Mouse (Mus musculus): ENCODE results near the gene Crybg2.

Gene Crybg2

DNA sequence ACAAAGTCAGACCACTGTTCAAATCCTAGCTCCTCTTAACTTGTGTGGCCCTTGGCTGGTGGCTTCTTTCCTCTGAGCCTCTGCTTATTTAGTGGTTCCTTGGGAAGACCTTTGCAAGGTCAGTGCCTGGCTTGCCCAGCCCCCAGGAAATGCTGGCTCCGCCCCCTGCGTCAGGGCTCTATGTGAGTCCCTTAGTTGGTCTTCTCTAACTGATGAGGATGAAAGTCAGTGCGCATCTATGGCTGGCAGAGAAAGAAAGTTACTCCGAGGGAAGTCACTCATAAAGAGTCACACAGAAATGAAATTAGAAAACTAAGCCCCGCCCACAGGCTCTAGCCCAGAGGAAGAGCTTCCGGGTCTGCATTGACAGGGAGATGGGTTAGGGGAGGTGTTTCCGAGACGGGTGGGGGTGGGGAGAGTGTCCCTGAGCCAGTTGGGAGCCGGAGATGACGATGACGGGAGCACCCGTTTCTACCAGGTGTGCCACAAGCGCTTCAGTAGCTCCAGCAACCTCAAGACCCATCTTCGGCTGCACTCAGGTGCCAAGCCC is 2.4 kb upstream of the Crybg2 start:
- in situ Hi-C loops (cut with MboI; ENCODE audit: unreplicated experiment in 2 of 2) = no loop called here

DNA sequence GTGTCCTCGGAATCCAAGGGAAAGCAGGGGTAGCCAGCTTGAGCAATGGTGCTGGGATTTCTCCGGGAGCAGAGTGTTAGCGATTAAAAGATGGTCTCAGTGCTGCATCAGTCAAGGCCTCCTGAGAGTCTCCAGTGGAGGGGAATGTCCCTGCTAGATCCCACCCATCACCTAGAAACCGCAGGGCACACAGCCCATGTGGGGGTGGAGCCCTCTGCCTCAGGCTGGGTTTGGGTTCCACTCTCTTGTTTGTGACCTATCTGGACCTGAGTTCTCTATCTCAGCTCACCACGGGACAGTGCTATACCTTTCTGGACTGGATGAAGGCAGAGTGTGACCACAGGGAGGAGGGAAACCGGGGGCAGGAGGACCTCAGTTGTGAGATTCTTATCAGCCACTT is 1.7 kb upstream of the Crybg2 start:
- in situ Hi-C loops (cut with MboI; ENCODE audit: unreplicated experiment in 2 of 2) = no loop called here

DNA sequence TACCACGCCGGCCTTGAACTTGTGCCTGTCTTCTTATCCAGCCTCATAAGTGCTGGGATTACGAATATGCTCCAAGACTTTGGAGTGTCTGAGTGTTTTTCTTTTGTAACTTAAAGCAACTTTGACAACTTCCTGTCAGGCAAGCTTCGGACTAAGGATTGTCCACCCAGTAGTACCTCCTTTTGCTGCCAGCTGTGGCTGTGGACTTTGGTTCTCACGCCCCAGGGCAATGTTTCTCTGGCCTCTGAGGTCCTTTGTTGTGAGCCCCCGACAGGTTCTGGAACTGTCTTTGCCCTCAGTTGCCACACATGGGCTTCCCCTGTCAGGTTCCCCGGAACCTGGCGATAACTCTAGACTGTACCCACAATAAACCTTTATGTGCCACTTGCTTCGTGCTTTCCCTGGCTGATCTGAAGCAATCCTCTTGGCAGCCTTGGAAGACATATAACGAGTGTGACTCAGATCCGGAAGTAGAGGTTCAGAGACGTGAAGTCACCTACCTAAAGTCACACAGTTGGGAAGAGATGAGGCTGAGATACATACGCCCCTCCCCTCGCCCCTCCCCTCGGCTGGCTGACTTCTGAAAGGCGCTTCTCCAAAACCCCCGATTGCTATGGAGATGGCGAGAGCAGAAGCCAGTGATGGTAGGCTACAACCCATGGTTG is 683 bp downstream of the Crybg2 start:
- in situ Hi-C loops (cut with MboI; ENCODE audit: unreplicated experiment in 2 of 2) = no loop called here

DNA sequence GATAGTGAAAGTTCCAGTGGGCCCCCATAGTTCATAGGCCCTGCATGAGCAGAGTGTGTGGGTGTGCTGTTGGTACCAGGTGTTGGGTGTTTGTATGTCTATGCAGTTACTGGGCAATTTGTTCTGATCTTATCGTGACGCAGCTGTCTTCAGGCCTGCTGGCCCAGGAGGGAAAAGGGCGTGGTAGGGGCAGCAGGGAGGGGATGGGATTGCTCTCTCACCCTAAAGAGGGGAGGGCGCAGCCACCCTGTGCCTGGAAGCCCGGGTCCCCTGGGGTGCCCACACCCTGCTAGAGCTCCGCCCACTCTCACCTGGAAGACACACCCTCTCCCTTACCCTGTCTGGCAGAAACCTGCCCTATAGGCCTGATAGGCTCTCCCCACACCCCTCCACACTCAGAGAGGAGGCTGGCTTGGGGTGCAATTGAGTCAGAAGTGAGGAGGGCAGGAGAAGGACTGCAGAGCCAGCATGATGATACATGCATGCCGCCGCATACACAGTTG is 1.4 kb downstream of the Crybg2 start:
- in situ Hi-C loops (cut with MboI; ENCODE audit: unreplicated experiment in 2 of 2) = no loop called here

DNA sequence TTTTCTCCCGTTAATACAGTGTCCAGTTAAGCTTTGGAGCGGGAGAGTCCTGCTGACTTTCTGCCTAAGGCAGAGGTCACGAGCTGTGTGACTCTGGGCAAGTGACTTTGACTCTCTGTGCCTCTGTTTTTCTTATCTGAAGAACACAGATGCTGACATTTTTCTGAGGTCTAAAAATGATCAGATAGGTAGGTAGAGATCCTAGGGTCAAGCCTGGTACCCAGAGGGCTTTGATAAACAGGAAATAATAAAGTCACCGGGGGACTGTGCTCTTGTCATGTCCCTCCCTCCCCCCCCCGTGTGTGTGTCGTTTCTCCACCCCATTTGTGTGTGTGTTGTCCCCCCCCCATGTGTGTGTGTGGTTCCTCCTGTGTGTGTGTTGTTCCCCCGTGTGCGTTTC is 1.9 kb downstream of the Crybg2 start:
- in situ Hi-C loops (cut with MboI; ENCODE audit: unreplicated experiment in 2 of 2) = no loop called here

DNA sequence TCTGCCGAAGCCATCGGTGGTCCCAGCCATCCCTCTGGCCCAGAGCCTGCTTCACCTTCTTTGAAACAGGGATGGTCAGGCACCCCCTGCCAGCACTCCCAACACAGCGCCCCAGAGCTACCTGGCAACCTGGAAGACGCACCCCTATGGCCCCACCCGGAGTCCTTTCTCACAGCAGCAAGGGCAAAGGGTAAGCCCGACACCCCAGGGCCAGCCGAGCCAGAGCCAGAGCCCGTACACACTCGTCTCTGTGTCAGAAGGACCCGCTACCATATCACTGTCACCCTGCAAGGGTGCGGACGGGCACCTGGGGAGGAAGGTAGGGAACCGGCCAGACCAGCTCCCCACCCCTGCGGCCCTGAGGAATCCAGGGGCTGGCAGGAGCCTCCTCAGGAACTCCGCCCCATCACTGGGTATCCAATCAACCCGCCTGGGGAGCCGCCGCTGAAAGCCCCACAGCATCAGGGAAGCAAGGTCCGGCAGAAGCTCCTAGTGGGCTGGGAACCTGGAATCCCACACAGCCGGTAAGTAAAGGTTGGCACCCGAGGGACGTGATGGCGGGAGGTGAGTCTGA is 4.9 kb downstream of the Crybg2 start:
- in situ Hi-C loops (cut with MboI; ENCODE audit: unreplicated experiment in 2 of 2) = no loop called here

DNA sequence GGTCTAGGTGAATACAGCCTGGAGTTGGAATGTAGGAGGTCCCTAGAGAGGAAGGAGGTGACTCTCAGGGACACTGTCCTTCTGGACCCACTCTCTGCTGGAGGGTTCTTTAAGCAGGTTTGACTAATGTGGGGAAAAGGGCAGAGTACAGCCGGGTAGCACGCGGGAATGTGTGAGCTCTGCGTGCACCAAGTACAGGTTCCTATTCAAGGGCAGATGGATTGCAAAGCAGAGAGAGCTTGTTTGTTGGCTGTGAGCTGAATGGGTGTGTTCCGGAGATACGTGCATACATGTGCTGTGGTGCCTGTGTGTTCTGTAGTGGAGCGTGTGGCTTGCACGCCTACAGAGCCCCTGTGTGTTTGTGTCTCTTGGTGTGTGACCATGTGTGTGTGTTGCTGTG is 6.8 kb downstream of the Crybg2 start:
- in situ Hi-C loops (cut with MboI; ENCODE audit: unreplicated experiment in 2 of 2) = no loop called here

DNA sequence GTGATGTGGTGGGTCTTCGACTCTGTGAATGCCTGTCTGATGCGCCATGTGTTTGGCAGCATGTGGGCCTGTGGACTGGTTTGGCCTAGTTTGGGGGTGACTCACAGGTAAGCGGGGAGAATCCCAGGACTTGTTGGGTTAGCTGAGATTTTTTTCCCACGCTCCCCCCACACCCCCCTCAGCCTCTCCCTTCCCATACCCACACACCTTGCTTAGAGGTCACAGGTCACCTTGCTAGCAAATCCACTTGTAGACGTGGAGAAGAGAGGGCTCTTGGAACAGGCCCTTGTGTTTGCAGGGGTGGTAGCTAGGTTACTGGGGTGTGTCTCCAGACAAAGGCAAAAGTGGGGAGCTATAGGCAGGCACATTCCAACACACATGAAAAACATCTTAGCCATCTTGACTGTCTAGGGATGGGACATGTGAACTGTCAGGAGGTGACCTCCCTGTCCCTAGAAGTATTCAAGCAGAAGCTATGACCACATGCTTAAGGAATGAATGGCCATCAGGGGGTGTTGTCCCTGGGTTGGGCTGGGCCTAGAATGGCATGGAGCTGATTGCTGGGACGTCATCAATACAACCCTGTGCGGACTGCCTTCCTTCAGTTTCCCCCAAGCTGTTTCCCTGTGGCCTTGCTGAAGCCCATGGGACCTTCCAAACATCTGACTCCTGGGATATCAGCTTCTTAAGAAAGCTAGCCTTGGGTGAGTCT is 7.4 kb downstream of the Crybg2 start:
- in situ Hi-C loops (cut with MboI; ENCODE audit: unreplicated experiment in 2 of 2) = no loop called here

DNA sequence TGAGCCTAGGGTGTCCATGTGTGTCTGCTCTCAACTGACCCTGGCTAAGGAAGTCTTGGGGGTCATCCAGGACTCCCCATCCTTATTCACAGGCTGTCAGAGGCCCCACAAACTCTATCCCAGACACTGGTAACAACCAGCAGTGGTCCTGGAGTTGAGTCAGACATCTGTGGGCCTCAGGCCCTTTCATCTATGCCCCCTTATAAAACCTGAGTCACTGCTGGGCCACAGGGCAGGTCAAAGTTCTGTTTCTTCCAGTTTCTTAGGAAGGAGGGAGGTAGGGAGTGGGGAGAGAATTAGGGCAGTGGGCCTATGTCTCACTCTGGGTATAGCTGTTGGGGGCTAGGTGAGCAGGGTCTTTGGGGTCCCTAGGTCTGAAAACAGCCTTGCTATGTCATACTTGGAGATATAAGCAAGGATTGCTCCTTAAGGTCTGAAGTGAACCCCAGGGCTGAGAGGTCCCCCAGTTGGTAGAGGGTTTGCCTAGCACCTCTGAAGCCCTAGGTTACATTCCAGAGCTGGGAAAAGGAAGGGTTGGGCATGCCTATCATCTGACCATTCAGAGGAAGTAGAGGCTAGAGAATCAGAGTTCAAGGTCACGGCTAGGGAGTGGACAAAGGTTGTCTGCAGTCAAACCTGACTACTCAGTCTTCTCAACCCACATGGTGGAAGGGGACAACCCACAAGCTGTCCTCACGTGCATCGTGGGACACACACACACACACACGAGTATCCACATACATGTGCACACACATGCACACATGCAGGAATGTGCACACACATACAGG is 8.4 kb downstream of the Crybg2 start:
- in situ Hi-C loops (cut with MboI; ENCODE audit: unreplicated experiment in 2 of 2) = no loop called here

DNA sequence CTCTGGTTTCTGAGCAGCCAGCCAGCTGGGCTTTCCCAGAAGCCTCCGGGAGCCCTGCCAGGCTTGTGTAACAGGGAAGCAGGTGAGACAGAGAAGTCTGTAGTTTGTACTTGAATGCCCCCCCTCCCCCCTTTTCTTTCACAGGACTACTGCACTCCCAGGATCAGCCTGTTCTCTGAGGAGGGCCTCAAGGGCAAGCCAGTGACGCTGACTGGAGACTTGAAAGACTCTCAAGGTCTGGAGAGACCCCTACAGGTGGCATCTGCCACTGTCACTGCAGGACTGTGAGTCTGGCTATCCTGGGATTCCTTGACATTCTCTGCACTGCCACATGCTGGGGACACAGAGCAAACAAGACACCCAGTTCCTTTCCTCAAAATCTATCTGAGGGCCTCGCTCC is 18.1 kb downstream of the Crybg2 start:
- in situ Hi-C loops (cut with MboI; ENCODE audit: unreplicated experiment in 2 of 2) = no loop called here

DNA sequence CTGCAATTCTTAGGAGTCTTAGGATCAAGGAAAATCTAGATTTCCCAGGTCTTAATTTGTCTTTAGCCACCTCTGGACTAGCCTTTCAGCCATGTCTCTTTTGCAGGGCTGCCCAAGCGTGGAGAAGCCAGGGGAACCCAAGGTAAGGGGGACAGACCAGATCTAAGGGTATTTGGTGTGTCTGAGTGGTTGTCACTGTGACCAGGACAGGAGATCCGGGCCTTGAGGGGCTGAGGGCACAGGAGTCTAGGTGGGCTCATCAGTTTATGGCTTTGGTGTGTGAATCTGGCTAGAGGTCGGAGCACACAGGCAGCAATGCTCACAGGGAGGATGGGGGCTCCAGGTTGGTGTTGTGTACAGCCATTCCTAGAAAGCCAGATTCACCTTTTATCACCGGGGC is 20.1 kb downstream of the Crybg2 start:
- in situ Hi-C loops (cut with MboI; ENCODE audit: unreplicated experiment in 2 of 2) = loop anchor here (5.0 kb wide), 1 partner anchor 43 kb away; no protein-coding TSS in a partner anchor

DNA sequence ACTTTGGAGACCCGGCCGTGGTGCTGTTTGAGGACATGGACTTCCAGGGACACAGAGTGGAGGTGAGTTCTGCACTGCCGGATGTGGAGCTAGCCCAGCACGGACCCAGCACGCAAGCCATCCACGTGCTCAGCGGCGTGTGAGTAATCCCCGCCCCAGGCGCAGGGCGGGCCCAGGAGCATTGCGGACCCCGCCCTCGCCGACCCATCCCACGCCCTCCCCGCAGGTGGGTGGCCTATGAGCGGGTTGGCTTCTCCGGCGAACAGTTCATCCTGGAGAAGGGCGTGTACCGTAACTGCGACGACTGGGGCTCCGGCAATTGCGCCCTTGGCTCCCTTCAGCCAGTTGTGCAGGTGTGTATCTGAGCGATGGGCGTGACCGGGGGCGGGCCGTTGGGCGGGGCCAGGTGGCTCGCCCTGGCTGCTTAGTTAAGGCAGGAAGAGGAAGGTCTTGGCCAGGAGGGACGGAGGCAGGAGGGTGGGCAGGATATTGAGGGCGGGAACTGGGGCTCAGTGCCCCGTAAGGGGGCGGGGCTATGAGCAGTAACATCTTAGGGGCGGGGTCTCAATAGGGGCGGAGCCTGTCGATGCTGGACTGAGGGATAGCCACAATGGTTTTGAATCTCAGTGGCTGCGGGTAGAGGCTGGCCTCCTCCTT is 21.2 kb downstream of the Crybg2 start:
- in situ Hi-C loops (cut with MboI; ENCODE audit: unreplicated experiment in 2 of 2) = loop anchor here (5.0 kb wide), 1 partner anchor 45 kb away; no protein-coding TSS in a partner anchor

DNA sequence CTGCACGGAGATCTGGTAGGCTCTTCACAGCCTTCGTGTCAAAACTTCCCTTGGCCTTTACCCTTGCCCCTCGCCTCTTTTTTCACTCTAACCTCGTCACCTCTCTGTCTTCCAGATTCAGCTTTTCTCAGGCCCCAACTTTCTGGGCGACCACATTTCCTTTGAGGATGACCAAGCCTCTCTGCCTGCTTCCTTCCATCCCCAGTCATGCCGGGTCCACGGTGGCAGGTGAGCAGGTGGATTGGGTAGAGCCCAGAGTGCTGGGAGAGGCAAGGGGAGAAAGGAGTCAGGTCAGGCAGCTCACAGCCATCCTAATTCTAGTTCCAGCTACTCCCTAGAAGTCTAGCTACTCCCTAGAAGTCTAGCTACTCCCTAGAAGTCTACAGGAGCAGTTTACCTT is 21.8 kb downstream of the Crybg2 start:
- in situ Hi-C loops (cut with MboI; ENCODE audit: unreplicated experiment in 2 of 2) = loop anchor here (5.0 kb wide), 1 partner anchor 45 kb away; no protein-coding TSS in a partner anchor

DNA sequence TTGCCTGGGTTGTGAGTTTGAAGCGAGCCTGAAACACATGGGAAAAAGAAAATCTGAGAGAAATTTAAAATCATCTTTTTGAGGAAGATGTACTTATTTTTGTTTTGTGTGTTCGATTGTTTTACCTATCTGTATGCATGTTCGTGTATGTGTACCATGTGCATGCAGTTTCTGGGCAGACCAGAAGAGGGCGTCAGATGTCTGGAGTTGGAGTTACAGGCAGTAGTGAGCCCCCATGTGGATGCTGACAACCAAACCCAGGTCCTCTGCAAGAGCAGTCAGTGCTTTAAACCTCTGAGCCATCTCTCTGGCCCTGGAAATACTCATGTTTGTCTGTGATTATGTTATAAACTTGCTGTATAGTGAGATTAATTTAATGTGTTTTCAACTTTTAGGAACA is 24.4 kb downstream of the Crybg2 start:
- in situ Hi-C loops (cut with MboI; ENCODE audit: unreplicated experiment in 2 of 2) = loop anchor here (5.0 kb wide), 1 partner anchor 48 kb away; no protein-coding TSS in a partner anchor

DNA sequence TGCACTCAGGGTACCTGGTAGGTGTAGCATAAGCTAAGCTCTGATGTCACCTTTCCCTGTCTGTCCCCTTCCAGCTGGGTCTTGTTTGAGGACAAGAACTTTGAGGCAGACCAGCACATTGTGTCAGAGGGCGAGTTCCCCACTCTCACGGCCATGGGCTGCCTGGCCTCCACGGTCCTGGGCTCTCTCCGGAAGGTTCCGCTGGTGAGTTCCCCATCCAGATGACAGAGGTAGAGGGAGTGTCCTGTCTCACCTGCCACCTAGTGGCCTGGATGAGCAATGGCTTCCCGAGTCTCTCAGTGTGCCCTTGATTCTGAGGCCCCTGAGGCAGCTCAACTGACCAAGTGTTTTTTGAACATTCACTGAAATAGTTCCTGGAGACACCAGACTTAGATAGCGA is 26.8 kb downstream of the Crybg2 start:
- in situ Hi-C loops (cut with MboI; ENCODE audit: unreplicated experiment in 2 of 2) = no loop called here

DNA sequence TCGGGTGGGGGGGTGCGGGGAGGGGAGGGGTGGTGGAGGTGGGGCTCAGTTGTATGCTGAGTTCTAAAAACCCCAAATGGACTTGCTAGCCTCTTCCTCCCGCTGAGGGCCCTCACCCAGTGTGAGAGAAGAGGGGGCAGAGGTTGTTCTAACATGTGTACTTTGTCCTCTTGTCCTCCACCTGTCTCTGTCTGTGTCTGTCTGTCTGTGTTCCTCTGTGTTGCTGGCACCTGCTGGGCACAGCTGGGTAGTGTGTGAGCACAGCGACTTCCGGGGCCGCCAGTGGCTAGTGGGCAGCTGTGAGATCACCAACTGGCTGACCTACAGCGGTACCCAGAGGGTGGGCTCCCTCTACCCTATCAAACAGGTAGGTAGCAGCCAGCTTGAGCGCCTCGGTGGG is 28.4 kb downstream of the Crybg2 start:
- in situ Hi-C loops (cut with MboI; ENCODE audit: unreplicated experiment in 2 of 2) = no loop called here

DNA sequence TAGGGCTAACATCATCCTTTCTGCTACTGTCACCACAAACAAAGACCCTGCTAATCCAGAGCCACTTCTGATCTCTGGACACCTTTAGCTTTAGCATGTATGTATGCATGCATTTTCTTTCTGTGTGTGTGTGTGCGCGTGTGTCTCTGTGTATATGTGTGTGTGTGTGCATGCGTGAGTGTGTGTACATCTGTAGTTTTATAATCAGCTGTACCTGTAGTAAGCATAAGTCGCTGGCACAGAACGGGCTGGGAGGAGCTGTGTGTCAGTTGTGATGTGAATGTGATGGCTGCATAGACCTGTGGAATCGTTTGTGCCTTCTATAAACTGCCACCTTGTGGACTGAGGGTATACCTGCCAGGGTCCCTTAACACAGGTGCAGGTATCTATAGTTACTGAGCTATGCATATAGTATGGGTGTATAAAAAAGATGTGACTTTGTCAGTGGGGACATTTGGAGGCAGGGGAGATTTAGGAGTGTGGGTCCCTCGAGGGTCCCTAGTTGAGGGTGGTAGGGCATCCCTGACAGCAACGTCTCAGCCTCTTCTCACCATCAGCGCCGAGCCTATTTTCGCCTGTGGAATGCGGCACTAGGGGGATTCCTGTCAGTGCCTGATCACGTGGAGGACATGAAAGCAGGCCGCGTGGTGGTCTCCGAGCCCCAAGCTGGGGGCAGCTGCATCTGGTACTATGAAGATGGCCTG is 30.1 kb downstream of the Crybg2 start:
- in situ Hi-C loops (cut with MboI; ENCODE audit: unreplicated experiment in 2 of 2) = loop anchor here (5.0 to 10.0 kb wide), 3 partner anchors 37 to 97 kb away; partner anchors contain the start of genes Cep85 (in 2 of the 2) and Sh3bgrl3 (in 2 of the 2)

DNA sequence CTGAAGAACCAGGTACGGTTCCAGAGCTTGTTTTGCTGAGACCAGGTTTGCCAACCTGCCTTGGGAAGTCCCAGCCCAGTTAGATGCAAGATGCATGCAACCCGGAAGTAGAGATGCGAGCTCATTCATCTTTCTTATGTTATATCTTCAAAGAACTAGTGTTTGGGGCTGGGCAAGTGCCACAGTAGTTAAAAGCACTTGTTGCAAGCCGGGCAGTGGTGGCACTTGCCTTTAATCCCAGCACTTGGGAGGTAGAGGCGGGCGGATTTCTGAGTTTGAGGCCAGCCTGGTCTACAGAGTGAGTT is 30.6 kb downstream of the Crybg2 start:
- in situ Hi-C loops (cut with MboI; ENCODE audit: unreplicated experiment in 2 of 2) = loop anchor here (5.0 to 10.0 kb wide), 3 partner anchors 36 to 96 kb away; partner anchors contain the start of genes Cep85 (in 2 of the 2) and Sh3bgrl3 (in 2 of the 2)

Measured in v-Abl transformed pro-B cells (cell line).